Mouse (Mus musculus) CH12.LX (cell line): ENCODE data around the gene Pdcd6ip.

Experiments
- CTCF ChIP-seq, 2 experiments: IDR thresholded peaks in 1 of 2; conservative IDR thresholded peaks in 1 of 2; 2 replicates each; pipeline ENCODE4 v1.5.1; 2011 to 2012; ENCODE audit warnings: low read depth in 2 of 2, low read length in 2 of 2, improper control_type of control experiment in 1 of 2, inconsistent platforms in 1 of 2, mild to moderate bottlenecking in 1 of 2, moderate library complexity in 1 of 2
- ELF1 ChIP-seq: IDR thresholded peaks from 2 replicates; pipeline ENCODE4 v1.6.1; 2014; ENCODE audit warnings: low read depth, mild to moderate bottlenecking, inconsistent platforms, low read length, improper control_type of control experiment
- HCFC1 ChIP-seq: IDR thresholded peaks from 2 replicates; pipeline ENCODE4 v1.6.1; 2012; ENCODE audit warnings: low read depth, mild to moderate bottlenecking, inconsistent platforms, low read length, improper control_type of control experiment
- MAFK ChIP-seq: IDR thresholded peaks from 2 replicates; pipeline ENCODE4 v1.6.1; 2011; ENCODE audit warnings: low read length, improper control_type of control experiment; ENCODE audit not compliant: insufficient replicate concordance
- MEF2A ChIP-seq: IDR thresholded peaks from 2 replicates; pipeline ENCODE4 v1.6.1; 2014; ENCODE audit warnings: low read depth, mild to moderate bottlenecking, inconsistent platforms, low read length, improper control_type of control experiment, borderline replicate concordance
- MXI1 ChIP-seq: IDR thresholded peaks from 2 replicates; pipeline ENCODE4 v1.6.1; 2011; ENCODE audit warnings: mild to moderate bottlenecking, low read depth, low read length, improper control_type of control experiment
- POLR2A ChIP-seq: IDR thresholded peaks from 2 replicates; pipeline ENCODE4 v1.6.1; 2011; ENCODE audit warnings: low read depth, mild to moderate bottlenecking, improper control_type of control experiment, low read length
- POLR2AphosphoS2 ChIP-seq: IDR thresholded peaks from 2 replicates; pipeline ENCODE4 v1.6.1; 2011; ENCODE audit warnings: low read depth, low read length, improper control_type of control experiment
- RCOR1 ChIP-seq: conservative IDR thresholded peaks from 2 replicates; pipeline ENCODE4 v1.6.1; 2012; ENCODE audit warnings: low read depth, mild to moderate bottlenecking, inconsistent platforms, low read length, improper control_type of control experiment
- UBTF ChIP-seq: IDR thresholded peaks from 2 replicates; pipeline ENCODE4 v1.6.1; 2012; ENCODE audit warnings: low read depth, mild to moderate bottlenecking, inconsistent platforms, low read length, improper control_type of control experiment, moderate library complexity
- ZKSCAN1 ChIP-seq: IDR thresholded peaks from 2 replicates; pipeline ENCODE4 v1.6.1; 2012; ENCODE audit warnings: low read depth, inconsistent platforms, low read length, improper control_type of control experiment, borderline replicate concordance

- no peak for TF ChIP-seq UBTF
- TF ChIP-seq MAFK = no peak
- no peak for TF ChIP-seq CTCF (conservative IDR thresholded peaks at IDR 0.05 in 1 of 2, IDR thresholded peaks at IDR 0.05 in 1 of 2; ENCODE audit: low read depth in 2 of 2, low read length in 2 of 2)
- no peak for TF ChIP-seq ELF1
- TF ChIP-seq POLR2A = no peak
- no peak for TF ChIP-seq MEF2A
- TF ChIP-seq POLR2AphosphoS2 = no peak
- no peak for TF ChIP-seq RCOR1
- TF ChIP-seq ZKSCAN1 = no peak
- TF ChIP-seq HCFC1 = no peak
- no peak for TF ChIP-seq MXI1
Measured at GRCm38 (mm10) chr9:113634986-113635385, 73.1 kb downstream of the Pdcd6ip start.
